Mouse (Mus musculus) E14TG2a.4 (cell line): Measurements from ENCODE around the gene Ndufs3.
A peak's percentile ranks its signal among the peaks of the same experiment; 100 is the strongest.
"Not testable (repeated sequence)": the region's sequence is repeated elsewhere in the genome, so short reads cannot be mapped to it uniquely, and the experiment has no call there.

Experiments
- H3K27me3 ChIP-seq: 2 replicates; pipeline ENCODE4 v1.6.1; 2014; ENCODE audit warnings: low read length, control low read depth; ENCODE audit not compliant: insufficient read depth
- H3K36me3 ChIP-seq: 2 replicates; pipeline ENCODE4 v1.6.1; 2014; ENCODE audit warnings: low read length, control low read depth; ENCODE audit not compliant: insufficient read depth
- H3K4me1 ChIP-seq: replicated peaks from 2 replicates; pipeline ENCODE4 v1.6.1; 2014; ENCODE audit warnings: low read depth, low read length, control low read depth
- H3K4me3 ChIP-seq: replicated peaks from 2 replicates; pipeline ENCODE4 v1.5.1; 2014; ENCODE audit warnings: mild to moderate bottlenecking, low read length
- H3K9me3 ChIP-seq: 2 replicates; pipeline ENCODE4 v1.6.1; 2014; ENCODE audit warnings: low read length, control low read depth
- CTCF ChIP-seq: conservative IDR thresholded peaks from 2 replicates; pipeline ENCODE4 v1.5.1; 2014; ENCODE audit warnings: low read length
- NANOG ChIP-seq: IDR thresholded peaks from 2 replicates; pipeline ENCODE4 v1.6.1; 2014; ENCODE audit warnings: borderline replicate concordance, low read length, mixed read lengths
- POU5F1 ChIP-seq: IDR thresholded peaks from 2 replicates; pipeline ENCODE4 v1.6.1; 2014; ENCODE audit warnings: low read length, borderline replicate concordance

The Ndufs3 gene

GRCm38 (mm10) chr2:90915516-90915915, 10.9 kb upstream of the Ndufs3 start:
- Histone ChIP-seq H3K9me3 (no peaks in the 10 kb centered on the region), H3K36me3 (peaks cover 43% of the 10 kb centered on the region), H3K4me3 (no peak overlapping the region), H3K4me1 (peaks cover 24% of the 10 kb centered on the region), H3K27me3 (0 out of 2 replicates have a peak, but pooled peaks cover 4% of the 10 kb centered on the region)
- TF ChIP-seq NANOG (no peak), POU5F1 (no peak), CTCF (no peak)

DNA sequence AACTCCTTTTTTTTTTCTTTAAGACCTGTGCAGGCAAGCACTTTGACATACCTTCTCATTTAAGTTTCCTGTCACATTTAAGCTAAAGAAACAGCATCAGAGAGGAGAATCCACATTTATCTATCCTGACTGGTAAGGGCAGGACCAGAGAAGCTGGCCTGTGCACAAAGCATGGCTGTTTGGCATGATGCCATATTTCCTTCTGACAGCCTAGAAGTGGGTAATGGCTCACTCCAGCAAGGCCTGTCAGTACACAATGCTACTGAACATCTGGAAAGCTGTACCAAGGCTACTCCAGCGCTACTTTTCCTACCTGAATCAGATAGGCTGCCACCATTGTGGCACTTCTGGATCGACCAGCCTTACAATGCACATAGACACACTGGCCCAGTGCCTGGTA, 9.0 kb upstream of the Ndufs3 start:
- Histone ChIP-seq H3K9me3 (no peaks in the 10 kb centered on the region), H3K4me3 (no peak overlapping the region), H3K4me1 (peaks cover 24% of the 10 kb centered on the region), H3K36me3 (peaks cover 61% of the 10 kb centered on the region), H3K27me3 (no peaks in the 10 kb centered on the region)
- TF ChIP-seq CTCF (no peak), NANOG (no peak), POU5F1 (no peak)

- Histone ChIP-seq H3K36me3 (peaks cover 80% of the 10 kb centered on the region), H3K4me3 (no peak overlapping the region), H3K27me3 (no peaks in the 10 kb centered on the region), H3K9me3 (no peaks in the 10 kb centered on the region), H3K4me1 (peaks cover 11% of the 10 kb centered on the region)
- TF ChIP-seq CTCF, result no peak
Measured at GRCm38 (mm10) chr2:90911668-90912067, 7.0 kb upstream of the Ndufs3 start.

DNA sequence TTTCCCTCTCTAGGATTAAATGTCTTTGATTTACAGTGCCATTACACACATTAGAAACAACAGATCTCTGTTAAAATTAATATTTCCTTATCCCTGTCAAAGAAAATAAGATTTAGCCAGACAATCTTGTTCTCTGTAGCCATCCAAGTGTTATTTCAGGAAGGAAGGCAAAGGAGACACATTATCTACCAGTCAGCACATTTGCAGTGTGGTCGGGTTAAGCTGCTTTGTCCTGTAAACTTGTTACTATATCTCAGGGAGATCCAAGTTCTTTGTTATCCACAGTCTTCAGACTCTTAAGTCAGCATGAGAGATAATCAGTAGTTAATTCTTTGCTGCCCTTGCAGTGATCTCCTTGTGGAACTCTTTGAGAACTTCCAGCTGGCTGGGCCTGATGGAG, 6.2 kb upstream of the Ndufs3 start:
- H3K9me3 ChIP-seq, result no peaks in the 10 kb centered on the region
- H3K4me3 ChIP-seq, result no peak overlapping the region
- H3K27me3 ChIP-seq, result no peaks in the 10 kb centered on the region
- peaks cover 87% of the 10 kb centered on the region for H3K36me3 ChIP-seq
- TF ChIP-seq NANOG, result no peak
- no peak for TF ChIP-seq CTCF
- TF ChIP-seq POU5F1, result no peak
- peaks cover 4% of the 10 kb centered on the region; the same call in 1 of the 2 replicates for H3K4me1 ChIP-seq

DNA sequence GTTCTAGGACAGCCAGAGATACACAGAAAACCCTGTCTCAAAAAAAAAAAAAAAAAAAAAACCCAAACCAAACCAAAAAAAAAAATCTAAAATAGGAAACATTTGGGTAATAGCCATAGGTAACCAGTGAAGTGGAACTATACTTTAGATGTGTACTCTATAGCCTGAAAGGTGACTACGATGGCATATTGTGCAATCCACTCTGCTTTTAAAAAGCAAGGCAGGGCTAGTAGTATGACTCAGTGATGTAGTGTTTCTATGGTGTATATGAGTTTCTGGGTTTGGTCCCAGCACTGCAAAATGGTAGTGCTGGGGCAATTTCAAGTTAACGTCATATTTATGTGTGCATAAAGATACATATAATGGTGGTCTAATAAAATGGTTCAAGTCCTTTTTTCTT, 2.1 kb upstream of the Ndufs3 start:
- peaks cover 76% of the 10 kb centered on the region for H3K36me3 ChIP-seq
- TF ChIP-seq NANOG (no peak), CTCF (no peak), POU5F1 (no peak)
- H3K4me1 ChIP-seq, result peaks cover 27% of the 10 kb centered on the region
- H3K27me3 ChIP-seq, result no peaks in the 10 kb centered on the region
- H3K9me3 ChIP-seq, result no peaks in the 10 kb centered on the region
- H3K4me3 ChIP-seq, result no peak overlapping the region

GRCm38 (mm10) chr2:90904856-90905224, 213 bp upstream of the Ndufs3 start:
- peaks cover 74% of the 10 kb centered on the region for H3K36me3 ChIP-seq
- TF ChIP-seq NANOG, result no peak
- no peak for TF ChIP-seq POU5F1
- no peak for TF ChIP-seq CTCF
- H3K9me3 ChIP-seq, result no peaks in the 10 kb centered on the region
- H3K27me3 ChIP-seq, result no peaks in the 10 kb centered on the region
- peak overlapping the region; percentile 99 for H3K4me3 ChIP-seq
- peaks cover 27% of the 10 kb centered on the region for H3K4me1 ChIP-seq

GRCm38 (mm10) chr2:90903398-90903797, 1.2 kb downstream of the Ndufs3 start:
- Histone ChIP-seq H3K4me3 (peak overlapping the region; percentile 99), H3K9me3 (no peaks in the 10 kb centered on the region), H3K27me3 (no peaks in the 10 kb centered on the region), H3K4me1 (peaks cover 27% of the 10 kb centered on the region), H3K36me3 (peaks cover 74% of the 10 kb centered on the region)
- TF ChIP-seq NANOG (no peak), POU5F1 (no peak), CTCF (no peak)

GRCm38 (mm10) chr2:90894299-90894677, 10.3 kb downstream of the Ndufs3 start:
- Histone ChIP-seq H3K27me3 (peaks cover 22% of the 10 kb centered on the region), H3K36me3 (peaks cover 74% of the 10 kb centered on the region), H3K4me1 (peaks cover 13% of the 10 kb centered on the region)
- H3K9me3 ChIP-seq, H3K4me3 ChIP-seq: not testable (repeated sequence)

- Histone ChIP-seq H3K4me3 (no peak overlapping the region), H3K4me1 (peaks cover 17% of the 10 kb centered on the region), H3K27me3 (peaks cover 28% of the 10 kb centered on the region), H3K36me3 (peaks cover 69% of the 10 kb centered on the region), H3K9me3 (no peaks in the 10 kb centered on the region)
- TF ChIP-seq POU5F1 (no peak), NANOG (no peak), CTCF (no peak)
Measured at GRCm38 (mm10) chr2:90893673-90894298, 10.8 kb downstream of the Ndufs3 start.
